Mouse (Mus musculus): Measurements from ENCODE around the gene Srp68. TPM values are rescaled to one million over a fixed set of nuclear protein-coding genes. Genes with fewer than 3 reads are reported as not detected.

Gene Srp68
- polyA plus RNA-seq, 1 experiment from 2014 or later, result 47.6 TPM

DNA sequence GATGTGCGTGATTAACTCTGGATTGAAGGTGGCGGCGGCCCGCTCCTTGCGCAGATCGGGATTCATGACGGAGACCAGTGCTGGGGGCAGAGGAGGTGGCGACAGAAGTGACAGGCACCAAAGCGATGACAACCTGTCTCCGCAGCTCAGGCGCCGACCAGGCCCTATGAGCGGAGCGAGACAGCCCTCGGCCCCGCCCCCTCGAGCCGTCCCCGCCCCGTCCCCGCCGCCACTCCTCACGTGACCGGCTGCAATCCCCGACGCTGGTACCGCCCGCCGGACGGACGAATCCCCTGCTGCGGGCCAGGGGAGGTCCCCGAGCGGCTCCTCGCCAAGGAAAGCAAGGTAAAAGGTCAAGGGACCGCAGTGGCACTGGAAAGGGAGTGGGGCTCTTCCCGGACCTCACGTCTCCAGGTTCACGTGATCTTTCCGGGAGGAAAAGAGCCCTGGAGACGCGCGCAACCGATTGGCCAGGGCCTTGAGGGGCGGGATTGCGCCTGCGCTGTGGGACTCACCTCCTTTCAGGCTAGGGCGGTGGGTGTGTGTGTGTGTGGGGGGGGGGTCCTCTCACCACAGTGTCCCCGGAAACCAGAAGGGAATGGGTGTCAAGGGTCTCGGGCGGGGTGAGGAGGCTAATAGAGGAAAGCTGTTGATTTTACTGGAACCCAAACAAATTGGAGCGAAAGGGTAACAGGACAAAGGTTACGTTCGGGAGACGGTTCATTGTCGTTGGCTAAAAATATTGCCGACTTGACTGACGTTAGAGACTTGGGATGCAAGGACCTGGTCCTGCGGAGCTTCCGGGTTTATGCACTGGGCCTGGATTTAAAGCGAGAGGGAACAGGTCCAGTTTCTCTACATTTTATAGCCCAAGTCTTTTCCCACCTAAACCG is 75.1 kb downstream of the Srp68 start, which contains the start of the genes Ten1 and Acox1:
Gene Ten1 (plus strand): TSS at position 217 of the 893 bp plus-strand sequence.
Gene Acox1 (minus strand): TSS at position 407 of the 893 bp plus-strand sequence.
- H3K4me1 ChIP-seq (replicated peaks), result peaks cover 63% of the 10 kb centered on the region
- peak within 1 kb of the TSS; percentile 88 for H3K27ac ChIP-seq
- under 1% methylated on average over 61 of the region's 62 CpGs for WGBS (ENCODE audit: insufficient replicate concordance)
- peaks cover 3% of the 10 kb centered on the region; the same call in 1 of the 2 replicates for H3K36me3 ChIP-seq
- H3K9me3 ChIP-seq (replicated peaks), result no peaks in the 10 kb centered on the region
- H3K9ac ChIP-seq, result peak within 1 kb of the TSS; percentile 87
- ATAC-seq (ENCODE audit: low read depth) (peak; percentile 96), DNase-seq (peak; percentile 92)
- H3K27me3 ChIP-seq, result no peaks in the 10 kb centered on the region
- H3K4me3 ChIP-seq (replicated peaks), result peak within 1 kb of the TSS; percentile 80
- H3K4me2 ChIP-seq, result peak within 1 kb of the TSS; percentile 95

- Histone ChIP-seq H3K27me3 (no peaks in the 10 kb centered on the region), H3K9me3 (replicated peaks) (no peaks in the 10 kb centered on the region), H3K4me3 (replicated peaks) (peak overlapping the region; percentile 80), H3K9ac (peak overlapping the region; percentile 87), H3K36me3 (peaks cover 3% of the 10 kb centered on the region; the same call in 1 of the 2 replicates), H3K4me2 (peak overlapping the region; percentile 95), H3K27ac (peak overlapping the region; percentile 88), H3K4me1 (replicated peaks) (peaks cover 68% of the 10 kb centered on the region)
- 16% methylated on average over 13 of the region's 13 CpGs for WGBS (ENCODE audit: insufficient replicate concordance)
- ATAC-seq (ENCODE audit: low read depth) (peak; percentile 16), DNase-seq (no peak)
These were observed 75.9 kb downstream of the Srp68 start for GRCm38 (mm10) chr11:116198132-116198531.

DNA sequence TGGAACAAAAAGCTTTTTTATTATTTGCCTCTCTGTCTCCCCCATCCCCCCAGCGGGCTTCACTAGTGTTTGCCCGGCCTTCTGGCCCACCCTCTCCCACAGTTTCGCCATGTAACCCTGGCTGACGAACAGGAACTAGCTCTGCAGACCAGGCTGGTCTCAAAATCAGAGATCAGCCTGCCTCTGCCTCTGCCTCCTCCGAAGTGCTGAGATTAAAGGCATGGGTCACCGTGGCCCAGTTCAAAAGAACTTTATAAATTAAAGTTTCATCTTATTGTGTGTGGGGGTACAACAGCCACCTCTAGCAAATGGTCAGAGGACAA is 76.5 kb downstream of the Srp68 start:
- no peak overlapping the region for H3K27ac ChIP-seq
- H3K9ac ChIP-seq, result peak overlapping the region; percentile 87
- no peaks in the 10 kb centered on the region for H3K9me3 ChIP-seq (replicated peaks)
- DNase-seq, result no peak
- ATAC-seq (ENCODE audit: low read depth), result no peak
- H3K4me1 ChIP-seq (replicated peaks), result peaks cover 68% of the 10 kb centered on the region
- H3K4me3 ChIP-seq (replicated peaks), result peak overlapping the region; percentile 80
- peak overlapping the region; percentile 95 for H3K4me2 ChIP-seq
- 73% methylated on average over 6 of the region's 6 CpGs for WGBS (ENCODE audit: insufficient replicate concordance)
- H3K27me3 ChIP-seq, result no peaks in the 10 kb centered on the region
- H3K36me3 ChIP-seq, result peaks cover 3% of the 10 kb centered on the region; the same call in 1 of the 2 replicates

DNA sequence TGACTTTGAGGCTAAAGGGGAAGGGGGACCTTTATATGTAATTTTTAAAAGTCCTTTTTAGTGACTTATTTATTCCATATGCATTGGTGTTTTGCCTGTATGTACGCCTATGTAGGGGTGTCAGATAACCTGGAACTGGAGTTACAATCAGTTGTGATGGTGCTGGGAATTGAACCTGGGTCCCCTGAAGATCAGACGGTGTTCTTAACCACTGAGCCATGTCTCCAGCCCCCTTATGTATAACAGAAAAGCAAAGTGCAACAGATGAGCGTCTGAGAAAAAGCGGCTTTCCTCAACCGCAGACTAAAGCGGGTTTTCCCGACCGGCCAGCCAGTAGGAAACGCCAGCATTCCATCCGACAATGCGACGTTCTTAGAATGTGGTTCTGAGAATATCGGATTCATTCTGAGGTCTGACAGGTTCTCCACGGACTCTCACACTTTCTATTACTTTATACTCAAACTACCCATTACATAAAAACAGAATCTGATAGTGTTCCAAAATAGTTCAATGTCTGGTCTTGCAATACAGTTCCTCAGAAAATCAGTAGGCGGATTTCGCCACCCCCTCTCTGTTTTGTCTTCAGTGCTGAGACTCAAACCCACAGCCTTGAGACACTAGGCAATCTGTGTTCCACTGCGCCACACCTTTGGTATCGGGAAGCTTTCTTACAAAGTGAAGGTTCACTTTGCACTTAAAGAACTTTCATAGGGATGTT is 77.0 kb downstream of the Srp68 start:
- H3K4me2 ChIP-seq, result peak overlapping the region; percentile 95
- ATAC-seq (ENCODE audit: low read depth) (no peak), DNase-seq (no peak)
- H3K27ac ChIP-seq, result no peak overlapping the region
- peaks cover 68% of the 10 kb centered on the region for H3K4me1 ChIP-seq (replicated peaks)
- H3K4me3 ChIP-seq (replicated peaks), result peak overlapping the region; percentile 80
- H3K36me3 ChIP-seq, result peaks cover 3% of the 10 kb centered on the region; the same call in 1 of the 2 replicates
- no peaks in the 10 kb centered on the region for H3K9me3 ChIP-seq (replicated peaks)
- H3K27me3 ChIP-seq, result no peaks in the 10 kb centered on the region
- WGBS (ENCODE audit: insufficient replicate concordance), result 90% methylated on average over 18 of the region's 18 CpGs
- 0 out of 2 replicates have a peak overlapping the region, but pooled peaks have one; percentile 87 for H3K9ac ChIP-seq

DNA sequence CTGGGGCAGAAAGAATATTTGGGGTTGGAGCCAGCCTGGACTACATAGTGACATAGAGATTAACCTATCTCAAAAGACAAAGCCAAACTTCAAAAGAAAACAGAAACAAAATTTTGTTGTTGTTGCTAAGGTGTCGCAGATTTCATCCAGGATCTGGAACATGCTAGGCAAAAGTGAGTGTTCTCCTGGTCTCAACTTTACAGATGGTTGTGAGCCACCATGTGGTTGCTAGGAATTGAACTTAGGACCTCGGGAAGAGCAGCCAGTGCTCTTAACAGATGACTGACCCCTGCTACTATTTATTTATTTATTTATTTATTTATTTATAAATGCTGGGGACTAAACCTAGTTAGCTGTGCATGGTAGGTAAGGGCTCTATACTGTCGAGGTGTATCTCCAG is 77.7 kb downstream of the Srp68 start:
- 70% methylated on average over 3 of the region's 3 CpGs for WGBS (ENCODE audit: insufficient replicate concordance)
- H3K4me1 ChIP-seq (replicated peaks), result peaks cover 68% of the 10 kb centered on the region
- H3K27me3 ChIP-seq, result no peaks in the 10 kb centered on the region
- ATAC-seq (ENCODE audit: low read depth), result no peak
- H3K9ac ChIP-seq, result no peak overlapping the region
- H3K27ac ChIP-seq, result no peak overlapping the region
- DNase-seq, result no peak
- H3K9me3 ChIP-seq (replicated peaks), result no peaks in the 10 kb centered on the region
- no peak overlapping the region for H3K4me2 ChIP-seq
- H3K36me3 ChIP-seq, result peaks cover 5% of the 10 kb centered on the region; the same call in 1 of the 2 replicates
- no peak overlapping the region for H3K4me3 ChIP-seq (replicated peaks)

- H3K9ac ChIP-seq, result peak overlapping the region; percentile 42
- H3K4me1 ChIP-seq (replicated peaks), result peaks cover 62% of the 10 kb centered on the region
- no peaks in the 10 kb centered on the region for H3K9me3 ChIP-seq (replicated peaks)
- H3K36me3 ChIP-seq, result peaks cover 14% of the 10 kb centered on the region; the same call in 1 of the 2 replicates
- peak overlapping the region; percentile 46 for H3K4me2 ChIP-seq
- H3K4me3 ChIP-seq (replicated peaks), result peak overlapping the region; percentile 9; the same call in 1 of the 2 replicates
- ATAC-seq (ENCODE audit: low read depth) (no peak), DNase-seq (no peak)
- peak overlapping the region; percentile 74 for H3K27ac ChIP-seq
- 13% methylated on average over 5 of the region's 5 CpGs for WGBS (ENCODE audit: insufficient replicate concordance)
- no peaks in the 10 kb centered on the region for H3K27me3 ChIP-seq
These were observed 78.8 kb downstream of the Srp68 start for GRCm38 (mm10) chr11:116195252-116195651.

Other genes starting within 250 kb of the Srp68 start
- 785 and 880 TPM in 2 replicates for gene H3f3b, start 246.3 kb downstream of the Srp68 start, polyA plus RNA-seq (2015; fragmentation: Nextera tagmentation; extraction: Ambion mirVana)
- 9.8 and 10.7 TPM in 2 replicates for gene Unk, start 243.9 kb downstream of the Srp68 start, polyA plus RNA-seq (2015; fragmentation: Nextera tagmentation; extraction: Ambion mirVana)
- 31.6 and 32.7 TPM in 2 replicates for gene Unc13d, start 196.3 kb downstream of the Srp68 start, polyA plus RNA-seq (2015; fragmentation: Nextera tagmentation; extraction: Ambion mirVana)
- 58.9 and 81.2 TPM in 2 replicates for gene Wbp2, start 187.2 kb downstream of the Srp68 start, polyA plus RNA-seq (2015; fragmentation: Nextera tagmentation; extraction: Ambion mirVana)
- gene Trim47, start 147.0 kb downstream of the Srp68 start, polyA plus RNA-seq (2015; fragmentation: Nextera tagmentation; extraction: Ambion mirVana), result 3.7 and 4.0 TPM in 2 replicates
- 1.1 and 1.4 TPM in 2 replicates for gene Trim65, start 143.1 kb downstream of the Srp68 start, polyA plus RNA-seq (2015; fragmentation: Nextera tagmentation; extraction: Ambion mirVana)
- 66.6 and 70.9 TPM in 2 replicates for gene Mrpl38, start 135.3 kb downstream of the Srp68 start, polyA plus RNA-seq (2015; fragmentation: Nextera tagmentation; extraction: Ambion mirVana)
- 7.0 and 9.0 TPM in 2 replicates for gene Fbf1, start 106.1 kb downstream of the Srp68 start, polyA plus RNA-seq (2015; fragmentation: Nextera tagmentation; extraction: Ambion mirVana)
- gene Ten1, start 75.4 kb downstream of the Srp68 start, polyA plus RNA-seq (2015; fragmentation: Nextera tagmentation; extraction: Ambion mirVana), result 35.2 and 38.4 TPM in 2 replicates
- gene Acox1, start 75.2 kb downstream of the Srp68 start, polyA plus RNA-seq (2015; fragmentation: Nextera tagmentation; extraction: Ambion mirVana), result 14.5 and 18.1 TPM in 2 replicates
- 0.10 TPM in 2 replicates for gene Evpl, start 36.1 kb downstream of the Srp68 start, polyA plus RNA-seq (2015; fragmentation: Nextera tagmentation; extraction: Ambion mirVana)
- 0.07 TPM in 1 of 2 replicates, not detected in the other for gene Galr2, start 6.7 kb upstream of the Srp68 start, polyA plus RNA-seq (2015; fragmentation: Nextera tagmentation; extraction: Ambion mirVana)
- 21.3 and 25.1 TPM in 2 replicates for gene Exoc7, start 33.0 kb upstream of the Srp68 start, polyA plus RNA-seq (2015; fragmentation: Nextera tagmentation; extraction: Ambion mirVana)
- gene Foxj1, start 61.2 kb upstream of the Srp68 start, polyA plus RNA-seq (2015; fragmentation: Nextera tagmentation; extraction: Ambion mirVana), result 1.1 and 1.2 TPM in 2 replicates
- 1.1 and 1.4 TPM in 2 replicates for gene Rnf157, start 138.8 kb upstream of the Srp68 start, polyA plus RNA-seq (2015; fragmentation: Nextera tagmentation; extraction: Ambion mirVana)
- 28.2 and 33.0 TPM in 2 replicates for gene Ubald2, start 159.9 kb upstream of the Srp68 start, polyA plus RNA-seq (2015; fragmentation: Nextera tagmentation; extraction: Ambion mirVana)
- gene Qrich2, start 192.0 kb upstream of the Srp68 start, polyA plus RNA-seq (2015; fragmentation: Nextera tagmentation; extraction: Ambion mirVana), result not detected in 2 replicates
- gene Prpsap1, start 220.0 kb upstream of the Srp68 start, polyA plus RNA-seq (2015; fragmentation: Nextera tagmentation; extraction: Ambion mirVana), result 59.3 and 62.7 TPM in 2 replicates

Data from liver, embryonic 13.5 days (tissue).